Mouse (Mus musculus): ENCODE data around the gene Ncl. TPM values are rescaled to one million over a fixed set of nuclear protein-coding genes. Genes with fewer than 3 reads are reported as not detected.

Ncl gene
- total RNA-seq, 2 experiments from 2014 or later, result 107 to 120 TPM

DNA sequence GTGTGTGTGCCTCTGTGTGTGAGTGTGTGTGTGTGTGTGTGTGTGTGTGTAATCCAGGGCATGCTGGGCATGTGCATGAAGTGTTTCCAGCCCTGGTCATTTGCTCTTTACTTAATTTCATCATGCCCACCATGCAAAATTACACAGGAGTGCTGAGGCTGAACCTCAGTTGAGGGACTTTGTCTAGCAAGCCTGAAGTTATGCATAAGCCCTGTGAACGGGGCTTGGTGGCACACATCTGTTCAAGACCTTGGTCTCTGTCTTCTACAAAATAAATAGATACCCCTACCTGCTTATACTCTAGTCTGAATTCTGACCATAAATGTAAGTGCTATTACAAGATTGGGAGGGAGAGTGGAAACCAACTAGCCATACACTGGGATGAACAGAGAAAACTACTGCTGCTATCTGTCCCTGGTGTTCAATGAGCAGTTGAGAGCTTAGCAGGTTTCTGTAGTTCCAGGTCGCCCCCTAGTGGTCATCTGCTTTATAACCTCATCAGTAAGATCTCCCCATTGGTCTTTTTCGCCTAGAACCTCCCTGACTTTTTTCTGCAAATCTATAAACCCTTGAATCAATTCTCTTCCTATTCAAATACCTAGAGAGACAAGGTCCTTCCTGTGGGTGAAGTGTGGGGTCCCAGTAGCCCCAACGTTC lies 19.9 kb downstream of the Ncl start:
- peak; percentile 68 for DNase-seq
- intact Hi-C loops (cut with DNase I; ENCODE audit: low total_unique reads), result loop anchor here (5.0 kb wide), 1 partner anchor 162 kb away; no protein-coding TSS in a partner anchor

DNA sequence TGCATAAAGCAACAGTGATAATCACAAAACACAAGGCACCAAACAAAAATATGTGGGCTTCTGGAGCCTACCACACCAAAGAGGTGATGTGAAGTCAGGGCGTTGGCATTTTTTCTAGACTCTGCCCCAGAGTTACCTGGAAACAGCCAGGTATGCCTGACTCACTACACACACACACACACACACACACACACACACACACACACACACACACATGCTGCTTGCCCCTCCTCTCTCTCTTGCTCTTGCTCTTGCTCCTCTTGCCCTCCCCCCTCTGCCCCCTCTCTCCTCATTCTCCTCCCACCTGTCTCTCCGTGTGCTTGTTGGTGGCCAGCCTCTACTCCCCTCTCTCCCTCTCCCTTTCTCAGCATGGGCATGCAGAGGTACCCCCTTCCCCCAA lies 22.9 kb downstream of the Ncl start:
- DNase-seq, result no peak
- intact Hi-C loops (cut with DNase I; ENCODE audit: low total_unique reads), result loop anchor here (5.0 kb wide), 1 partner anchor 159 kb away; no protein-coding TSS in a partner anchor

DNA sequence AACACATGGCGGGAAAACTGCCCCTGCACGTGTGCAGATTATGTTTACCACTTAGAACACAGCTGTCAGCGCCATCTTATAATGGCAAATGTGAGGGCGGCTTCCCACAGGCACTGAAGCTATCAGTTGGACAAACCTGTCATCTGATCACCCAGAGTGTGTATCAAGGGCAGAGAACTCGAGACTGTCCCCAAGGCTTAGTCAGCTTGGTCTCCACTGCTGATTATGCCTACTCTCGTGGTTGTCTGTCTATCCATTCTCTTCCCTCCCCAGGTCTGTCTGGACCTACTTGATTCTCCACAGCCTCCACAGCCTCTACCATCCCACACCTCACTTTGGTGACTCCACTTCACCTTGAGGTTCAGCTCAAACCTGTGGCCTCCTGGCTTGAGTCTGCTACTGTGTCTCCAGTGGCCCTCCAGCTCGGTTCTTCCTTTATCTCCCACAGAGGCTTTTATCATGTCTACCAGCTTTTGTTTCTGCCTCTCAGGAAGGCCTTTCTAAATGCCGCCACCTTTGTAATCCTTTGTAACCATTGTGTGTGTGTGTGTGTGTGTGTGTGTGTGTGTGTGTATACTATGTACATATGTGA lies 38.3 kb downstream of the Ncl start:
- no peak for DNase-seq
- intact Hi-C loops (cut with DNase I; ENCODE audit: low total_unique reads), result no loop called here

- intact Hi-C loops (cut with DNase I; ENCODE audit: low total_unique reads), result no loop called here
- no peak for DNase-seq
These were observed 45.5 kb downstream of the Ncl start for GRCm38 (mm10) chr1:86313772-86314125.

GRCm38 (mm10) chr1:86313096-86313771 lies 46.0 kb downstream of the Ncl start:
- no peak for DNase-seq
- intact Hi-C loops (cut with DNase I; ENCODE audit: low total_unique reads), result no loop called here

GRCm38 (mm10) chr1:86312269-86312668 lies 46.9 kb downstream of the Ncl start:
- DNase-seq, result no peak
- intact Hi-C loops (cut with DNase I; ENCODE audit: low total_unique reads), result no loop called here

DNA sequence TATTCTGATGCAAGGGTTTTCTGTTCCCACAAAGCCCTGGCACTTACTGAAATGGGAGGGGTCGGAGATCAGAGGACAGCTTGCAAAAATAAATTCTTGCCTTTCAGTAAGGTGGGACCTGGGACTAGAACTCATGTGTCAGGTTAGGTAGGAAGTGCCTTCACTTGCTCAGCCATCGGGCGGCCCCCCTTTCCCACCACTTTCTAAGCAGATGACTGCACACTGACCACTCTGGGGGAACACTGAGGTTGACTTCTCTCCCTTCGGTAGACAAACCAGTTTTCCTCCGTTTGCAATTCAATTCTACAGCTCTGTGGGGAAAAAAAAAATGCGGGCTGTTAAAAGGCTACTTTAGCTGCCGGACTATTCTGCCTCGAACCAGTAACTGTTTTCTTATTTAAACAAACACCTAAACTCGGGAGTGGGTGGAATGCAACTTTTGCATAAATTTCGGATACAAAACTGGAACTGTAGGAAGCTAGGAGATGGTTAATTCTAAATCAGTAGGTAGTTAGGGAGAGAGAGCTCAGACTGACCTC lies 47.7 kb downstream of the Ncl start:
- DNase-seq, result no peak
- intact Hi-C loops (cut with DNase I; ENCODE audit: low total_unique reads), result no loop called here

- intact Hi-C loops (cut with DNase I; ENCODE audit: low total_unique reads), result no loop called here
- DNase-seq, result no peak
These were observed 48.5 kb downstream of the Ncl start for GRCm38 (mm10) chr1:86310536-86311310.

- DNase-seq, result no peak
- intact Hi-C loops (cut with DNase I; ENCODE audit: low total_unique reads), result no loop called here
These were observed 49.8 kb downstream of the Ncl start for GRCm38 (mm10) chr1:86309270-86309833.

- no peak for DNase-seq
- intact Hi-C loops (cut with DNase I; ENCODE audit: low total_unique reads), result no loop called here
These were observed 51.1 kb downstream of the Ncl start for GRCm38 (mm10) chr1:86307871-86308641.

GRCm38 (mm10) chr1:86307177-86307762 lies 51.9 kb downstream of the Ncl start:
- no peak for DNase-seq
- intact Hi-C loops (cut with DNase I; ENCODE audit: low total_unique reads), result no loop called here

DNA sequence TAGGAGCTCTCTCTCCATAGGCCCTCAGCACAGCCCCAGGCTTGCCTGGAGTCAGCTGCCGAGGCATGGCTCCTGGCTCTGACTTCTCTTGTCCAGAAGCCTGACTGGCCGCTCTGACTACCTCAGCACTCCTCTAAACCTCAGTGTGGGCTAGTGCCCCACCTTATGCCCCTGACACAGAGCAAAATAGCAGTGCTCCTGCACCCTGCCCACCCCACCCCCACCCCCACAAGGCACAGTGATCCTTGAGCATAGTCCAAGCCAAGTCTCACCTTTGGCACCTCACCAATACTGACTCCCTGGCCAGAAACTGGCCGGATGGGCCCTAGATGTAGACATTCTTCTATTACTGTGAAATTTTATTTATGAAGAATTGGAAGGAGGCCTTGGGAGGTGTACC lies 52.5 kb downstream of the Ncl start:
- intact Hi-C loops (cut with DNase I; ENCODE audit: low total_unique reads), result no loop called here
- no peak for DNase-seq

DNA sequence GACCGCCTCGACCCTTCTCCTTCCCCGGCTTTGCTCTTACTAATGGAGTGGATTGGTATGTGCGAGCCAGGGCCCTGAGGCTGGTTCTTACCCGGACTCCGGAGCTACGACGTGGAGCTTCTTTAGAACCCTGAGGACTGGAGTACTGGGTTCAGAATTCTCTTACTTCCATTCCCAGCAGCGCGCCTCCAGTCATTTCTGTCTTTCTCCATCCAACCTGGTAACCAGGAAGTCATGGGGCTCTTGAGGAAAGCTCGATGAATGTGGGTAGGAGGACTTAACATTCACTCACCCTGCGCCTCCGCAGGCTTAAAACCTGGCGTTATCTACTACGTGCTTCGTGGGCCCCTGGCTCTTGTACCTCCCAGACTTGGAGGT lies 55.3 kb downstream of the Ncl start:
- intact Hi-C loops (cut with DNase I; ENCODE audit: low total_unique reads), result no loop called here
- no peak for DNase-seq

GRCm38 (mm10) chr1:86303063-86303872 lies 55.9 kb downstream of the Ncl start:
- intact Hi-C loops (cut with DNase I; ENCODE audit: low total_unique reads), result no loop called here
- peak; percentile 69 for DNase-seq

DNA sequence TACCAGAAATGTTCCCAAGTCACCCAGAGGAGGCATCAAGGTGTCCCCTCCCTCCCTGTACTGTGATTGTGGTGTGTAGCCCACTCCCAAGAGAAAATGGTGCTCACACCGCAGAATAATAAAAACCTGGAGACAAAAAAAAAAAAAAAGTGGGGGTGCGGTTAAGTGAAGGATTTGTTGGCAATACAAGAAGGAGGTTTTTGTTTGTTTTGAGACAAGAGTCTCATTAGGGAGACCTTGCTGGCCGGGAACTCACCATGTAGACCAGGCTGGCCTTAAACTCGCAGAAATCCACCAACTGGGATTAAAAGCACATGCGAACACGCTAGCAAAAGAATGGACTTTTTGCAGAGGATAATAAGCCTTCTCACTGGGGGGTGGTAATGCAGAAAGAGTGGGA lies 56.7 kb downstream of the Ncl start, which contains the start of gene B3gnt7:
Gene B3gnt7, plus strand, starts transcription at position 301 of the 400 bp plus-strand sequence.
- intact Hi-C loops (cut with DNase I; ENCODE audit: low total_unique reads), result no loop called here
- DNase-seq, result no peak

GRCm38 (mm10) chr1:86301221-86302091 lies 57.7 kb downstream of the Ncl start:
- intact Hi-C loops (cut with DNase I; ENCODE audit: low total_unique reads), result no loop called here
- DNase-seq, result no peak

DNA sequence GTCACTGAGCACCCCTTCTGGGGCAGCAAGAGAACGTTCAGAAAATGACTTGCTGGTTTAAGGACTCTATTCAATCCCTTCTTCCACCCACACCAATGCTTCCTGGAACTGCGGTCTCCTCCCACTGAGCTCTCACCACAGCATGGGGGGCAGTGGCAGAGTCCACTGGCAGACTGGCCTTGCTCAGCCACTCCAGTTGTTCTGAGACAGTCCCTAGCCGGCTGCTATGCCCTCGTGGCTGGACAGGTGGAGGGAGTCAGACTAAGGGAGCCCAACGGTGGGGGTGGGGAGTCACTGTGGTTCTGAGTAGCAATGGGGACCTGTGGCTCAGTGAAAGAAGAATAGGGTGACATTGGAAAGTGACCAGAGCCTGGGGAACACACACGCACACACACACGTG lies 58.5 kb downstream of the Ncl start:
- intact Hi-C loops (cut with DNase I; ENCODE audit: low total_unique reads), result no loop called here
- DNase-seq, result peak; percentile 25

Measured in gastrocnemius, postnatal 14 days (tissue).